Mouse (Mus musculus) MEL (cell line): ENCODE results near the gene Brwd1.

Experiments used
- CTCF ChIP-seq, 3 experiments: IDR thresholded peaks in 2 of 3; conservative IDR thresholded peaks in 1 of 3; 2 replicates each; pipeline ENCODE4 v1.5.1; 2011 to 2012; ENCODE audit warnings: low read length in 3 of 3, low read depth in 2 of 3, mild to moderate bottlenecking in 2 of 3, improper control_type of control experiment in 1 of 3, inconsistent platforms in 1 of 3, mixed read lengths in 1 of 3, moderate library complexity in 1 of 3; ENCODE audit not compliant: control insufficient read depth in 1 of 3, insufficient read depth in 1 of 3, poor library complexity in 1 of 3, severe bottlenecking in 1 of 3
- GABPA ChIP-seq: IDR thresholded peaks from 2 replicates; pipeline ENCODE4 v1.6.1; 2012; ENCODE audit warnings: low read depth, mild to moderate bottlenecking, inconsistent platforms, low read length, improper control_type of control experiment, moderate library complexity
- JUND ChIP-seq: IDR thresholded peaks from 2 replicates; pipeline ENCODE4 v1.6.1; 2011; ENCODE audit warnings: low read depth, mild to moderate bottlenecking, improper control_type of control experiment, low read length
- MEF2A ChIP-seq: IDR thresholded peaks from 2 replicates; pipeline ENCODE4 v1.6.1; 2014; ENCODE audit warnings: low read depth, mild to moderate bottlenecking, inconsistent platforms, low read length, improper control_type of control experiment; ENCODE audit not compliant: poor library complexity, insufficient replicate concordance, severe bottlenecking; ENCODE audit errors: extremely low read depth
- NELFE ChIP-seq: IDR thresholded peaks from 2 replicates; pipeline ENCODE4 v1.6.1; 2011; ENCODE audit warnings: low read depth, low read length, improper control_type of control experiment
- POLR2A ChIP-seq, 2 experiments: IDR thresholded peaks; 2 replicates each; pipeline ENCODE4 v1.6.1; 2011 to 2012; ENCODE audit warnings: low read length in 2 of 2, mild to moderate bottlenecking in 2 of 2, control low read depth in 1 of 2, improper control_type of control experiment in 1 of 2, low read depth in 1 of 2, moderate library complexity in 1 of 2; ENCODE audit not compliant: control insufficient read depth in 1 of 2, insufficient read depth in 1 of 2, poor library complexity in 1 of 2
- RAD21 ChIP-seq: IDR thresholded peaks from 2 replicates; pipeline ENCODE4 v1.6.1; 2011; ENCODE audit warnings: mild to moderate bottlenecking, low read depth, low read length, improper control_type of control experiment
- SMC3 ChIP-seq: IDR thresholded peaks from 2 replicates; pipeline ENCODE4 v1.6.1; 2011; ENCODE audit warnings: low read depth, low read length, improper control_type of control experiment
- USF1 ChIP-seq: IDR thresholded peaks from 2 replicates; pipeline ENCODE4 v1.6.1; 2014; ENCODE audit warnings: low read depth, mild to moderate bottlenecking, inconsistent platforms, low read length, improper control_type of control experiment, moderate library complexity

DNA sequence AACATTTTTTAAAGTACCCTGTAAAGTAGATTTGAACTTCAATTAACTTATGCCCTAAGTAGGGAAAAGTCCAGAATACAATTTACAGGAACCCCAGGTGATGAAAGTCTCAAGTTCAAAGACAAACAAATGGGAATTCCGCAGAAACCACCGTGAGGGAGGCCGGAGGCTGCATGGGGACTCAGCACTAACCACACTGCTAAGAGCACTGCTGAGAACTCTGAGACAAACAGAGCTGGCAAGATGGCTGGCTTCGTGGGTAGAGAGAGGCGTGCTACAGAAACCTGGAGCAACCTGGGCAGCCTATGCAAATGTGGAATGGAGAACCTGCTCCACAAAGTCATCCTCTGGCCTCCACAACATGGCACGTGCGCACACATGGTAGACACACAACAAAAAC, 86.2 kb downstream of the Brwd1 start:
- TF ChIP-seq POLR2A (IDR thresholded peaks at IDR 0.05; ENCODE audit: control insufficient read depth in 1 of 2, insufficient read depth in 1 of 2, low read depth in 1 of 2, low read length in 2 of 2, poor library complexity in 1 of 2) (no peak), SMC3 (no peak), USF1 (no peak), NELFE (no peak), CTCF (IDR thresholded peaks at IDR 0.05 in 2 of 3, conservative IDR thresholded peaks at IDR 0.05 in 1 of 3; ENCODE audit: control insufficient read depth in 1 of 3, insufficient read depth in 1 of 3, low read depth in 2 of 3, low read length in 3 of 3, poor library complexity in 1 of 3, severe bottlenecking in 1 of 3) (no peak), RAD21 (no peak), GABPA (no peak), JUND (no peak), MEF2A (no peak)
